Mouse (Mus musculus) gastrocnemius, postnatal 14 days (tissue): Measurements from ENCODE around the gene Cwc22. TPM values are rescaled to one million over a fixed set of nuclear protein-coding genes. Genes with fewer than 3 reads are reported as not detected.

Source experiments
- DNase-seq: peaks from one replicate; pipeline ENCODE4 v3.0.0; 2021; ENCODE audit warnings: mixed read lengths
- intact Hi-C: fragments of 180-260 bp; cut with DNase I; formaldehyde crosslinking; loops from one replicate; pipeline ENCODE4 v1.15.1; 2025; ENCODE audit warnings: low total_unique reads
- total RNA-seq, 2 experiments: library from RNA; stranded (reverse); gene quantifications; 2 replicates each; pipeline ENCODE4 v1.2.3; 2021

Gene Cwc22
- total RNA-seq, 2 experiments from 2014 or later, result 12.8 to 13.8 TPM

- intact Hi-C loops, result no loop called here
- no peak for DNase-seq
Observed at GRCm38 (mm10) chr2:77971871-77972270, 25.7 kb upstream of the Cwc22 start.

GRCm38 (mm10) chr2:77971361-77971760, 25.2 kb upstream of the Cwc22 start:
- intact Hi-C loops, result no loop called here
- no peak for DNase-seq

GRCm38 (mm10) chr2:77970556-77970955, 24.4 kb upstream of the Cwc22 start:
- intact Hi-C loops, result no loop called here
- no peak for DNase-seq

GRCm38 (mm10) chr2:77969956-77970355, 23.8 kb upstream of the Cwc22 start:
- DNase-seq, result no peak
- intact Hi-C loops, result no loop called here

GRCm38 (mm10) chr2:77962450-77963193, 16.4 kb upstream of the Cwc22 start:
- intact Hi-C loops, result no loop called here
- no peak for DNase-seq

GRCm38 (mm10) chr2:77961256-77961655, 15.1 kb upstream of the Cwc22 start:
- intact Hi-C loops, result no loop called here
- DNase-seq, result no peak

GRCm38 (mm10) chr2:77960711-77961110, 14.5 kb upstream of the Cwc22 start:
- DNase-seq, result no peak
- intact Hi-C loops, result no loop called here

- DNase-seq, result no peak
- intact Hi-C loops, result no loop called here
Observed at GRCm38 (mm10) chr2:77959341-77959740, 13.2 kb upstream of the Cwc22 start.

- intact Hi-C loops, result no loop called here
- DNase-seq, result no peak
Observed at GRCm38 (mm10) chr2:77951415-77951913, 5.3 kb upstream of the Cwc22 start.

GRCm38 (mm10) chr2:77950111-77950510, 3.9 kb upstream of the Cwc22 start:
- intact Hi-C loops, result no loop called here

GRCm38 (mm10) chr2:77949521-77949920, 3.3 kb upstream of the Cwc22 start:
- intact Hi-C loops, result no loop called here
- DNase-seq, result no peak

More at GRCm38 (mm10) chr2:77950111-77950510, 3.9 kb upstream of the Cwc22 start:
- no peak for DNase-seq

- intact Hi-C loops, result no loop called here
- DNase-seq, result no peak
Observed at GRCm38 (mm10) chr2:77948921-77949320, 2.7 kb upstream of the Cwc22 start.

GRCm38 (mm10) chr2:77948126-77948525, 2.0 kb upstream of the Cwc22 start:
- intact Hi-C loops, result no loop called here
- DNase-seq, result no peak

- no peak for DNase-seq
- intact Hi-C loops, result no loop called here
Observed at GRCm38 (mm10) chr2:77947161-77947870, 1.1 kb upstream of the Cwc22 start.

GRCm38 (mm10) chr2:77944860-77945595, 1.1 kb downstream of the Cwc22 start:
- no peak for DNase-seq
- intact Hi-C loops, result no loop called here

- intact Hi-C loops, result no loop called here
- DNase-seq, result no peak
Observed at GRCm38 (mm10) chr2:77944281-77944680, 1.9 kb downstream of the Cwc22 start.

- DNase-seq, result no peak
- intact Hi-C loops, result no loop called here
Observed at GRCm38 (mm10) chr2:77941944-77942343, 4.2 kb downstream of the Cwc22 start.

GRCm38 (mm10) chr2:77938317-77938716, 7.9 kb downstream of the Cwc22 start:
- intact Hi-C loops, result no loop called here
- no peak for DNase-seq

GRCm38 (mm10) chr2:77937818-77938217, 8.4 kb downstream of the Cwc22 start:
- no peak for DNase-seq
- intact Hi-C loops, result no loop called here

GRCm38 (mm10) chr2:77934138-77934537, 12.0 kb downstream of the Cwc22 start:
- DNase-seq, result no peak
- intact Hi-C loops, result no loop called here
